Mouse (Mus musculus) frontal cortex, adult 2 months (tissue): ENCODE data around the gene Nr1i2. TPM values are rescaled to one million over a fixed set of nuclear protein-coding genes. Genes with fewer than 3 reads are reported as not detected.
"Not testable (repeated sequence)": the region's sequence is repeated elsewhere in the genome, so short reads cannot be mapped to it uniquely, and the experiment has no call there.

Experiments
- DNase-seq, 2 experiments: peaks; one replicate each; pipeline ENCODE4 v3.0.0; 2022; ENCODE audit warnings: low spot score in 1 of 2; ENCODE audit errors: extremely low spot score in 1 of 2
- polyA plus RNA-seq: library from polyadenylated mRNA; depleted of rRNA; stranded (reverse); fragments of >200 nt; gene quantifications from 2 replicates; pipeline ENCODE4 v1.2.3, GENCODE M21; 2012; rRNA removed

Gene Nr1i2
- polyA plus RNA-seq, 1 experiment: not detected

DNA sequence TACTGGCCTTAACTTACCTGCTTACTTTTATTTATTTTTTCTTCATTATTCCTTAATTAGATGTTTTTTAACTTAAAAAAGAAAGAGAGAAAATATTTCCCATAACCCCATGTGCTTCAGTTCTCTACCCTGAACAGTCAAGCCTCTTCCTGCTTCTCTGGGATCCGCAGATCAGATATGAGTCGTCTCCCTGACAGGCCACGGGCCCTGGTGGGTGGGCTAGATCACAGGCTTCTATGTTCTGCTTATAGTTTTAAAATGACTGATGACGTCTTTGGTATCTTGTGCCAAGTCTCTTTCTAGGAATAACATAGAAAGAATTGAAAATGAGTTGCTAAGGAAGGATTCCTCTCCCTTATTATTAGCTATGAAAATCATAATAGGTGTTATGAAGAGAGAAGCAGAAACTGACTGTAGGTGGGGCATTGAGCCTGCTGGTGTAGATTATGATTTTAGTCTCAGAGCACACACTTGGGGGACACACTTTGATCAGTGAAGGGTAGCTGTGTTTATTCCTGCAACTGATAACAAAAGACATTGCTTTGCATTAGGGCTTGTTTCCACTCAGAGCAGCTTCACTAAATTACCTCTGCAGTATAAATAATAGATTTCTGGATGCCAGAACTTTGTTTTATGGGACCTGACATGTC lies 57.6 kb downstream of the Nr1i2 start:
- DNase-seq: no peak

- DNase-seq: not testable (repeated sequence)
Measured at GRCm38 (mm10) chr16:38222491-38222890, 72.1 kb downstream of the Nr1i2 start.

DNA sequence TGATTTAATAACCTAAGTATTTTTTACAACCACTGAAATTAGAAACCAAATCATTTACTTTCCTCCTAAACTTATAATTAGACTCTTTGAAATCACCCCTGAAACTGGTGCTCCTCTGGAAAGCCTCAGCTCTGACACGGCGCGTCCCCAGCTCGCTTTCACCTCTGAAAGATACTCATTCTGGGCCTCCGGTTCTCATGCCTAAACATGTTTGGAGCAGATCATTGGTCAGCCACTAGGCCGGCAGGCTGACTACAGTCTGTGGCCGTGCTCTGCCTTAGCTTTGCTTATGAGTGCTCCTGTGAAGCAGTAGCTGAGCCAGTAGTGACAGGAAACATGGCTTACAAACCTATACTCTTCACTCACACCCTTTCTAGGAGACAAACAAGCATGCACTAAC lies 89.4 kb downstream of the Nr1i2 start:
- no peak for DNase-seq

Other genes starting within 250 kb of the Nr1i2 start
- gene Gsk3b, start 205.8 kb downstream of the Nr1i2 start, polyA plus RNA-seq: 44.6 and 45.3 TPM in 2 replicates
- 0.80 and 0.86 TPM in 2 replicates for gene Maats1, start 47.3 kb upstream of the Nr1i2 start, polyA plus RNA-seq
- 264 and 278 TPM in 2 replicates for gene Cox17, start 52.2 kb upstream of the Nr1i2 start, polyA plus RNA-seq
- not detected in 2 replicates for gene Gm21987, start 52.2 kb upstream of the Nr1i2 start, polyA plus RNA-seq
- 0.90 and 1.1 TPM in 2 replicates for gene Popdc2, start 67.4 kb upstream of the Nr1i2 start, polyA plus RNA-seq
- gene Pla1a, start 138.3 kb upstream of the Nr1i2 start, polyA plus RNA-seq: 1.8 and 2.4 TPM in 2 replicates
- gene Adprh, start 157.9 kb upstream of the Nr1i2 start, polyA plus RNA-seq: 59.6 and 61.6 TPM in 2 replicates
- 0.48 TPM in 2 replicates for gene Cd80, start 160.7 kb upstream of the Nr1i2 start, polyA plus RNA-seq
- 16.4 and 18.1 TPM in 2 replicates for gene Timmdc1, start 227.8 kb upstream of the Nr1i2 start, polyA plus RNA-seq